20 mouse cellular contexts compared by ENCODE assay signal in the genomic region with DNA sequence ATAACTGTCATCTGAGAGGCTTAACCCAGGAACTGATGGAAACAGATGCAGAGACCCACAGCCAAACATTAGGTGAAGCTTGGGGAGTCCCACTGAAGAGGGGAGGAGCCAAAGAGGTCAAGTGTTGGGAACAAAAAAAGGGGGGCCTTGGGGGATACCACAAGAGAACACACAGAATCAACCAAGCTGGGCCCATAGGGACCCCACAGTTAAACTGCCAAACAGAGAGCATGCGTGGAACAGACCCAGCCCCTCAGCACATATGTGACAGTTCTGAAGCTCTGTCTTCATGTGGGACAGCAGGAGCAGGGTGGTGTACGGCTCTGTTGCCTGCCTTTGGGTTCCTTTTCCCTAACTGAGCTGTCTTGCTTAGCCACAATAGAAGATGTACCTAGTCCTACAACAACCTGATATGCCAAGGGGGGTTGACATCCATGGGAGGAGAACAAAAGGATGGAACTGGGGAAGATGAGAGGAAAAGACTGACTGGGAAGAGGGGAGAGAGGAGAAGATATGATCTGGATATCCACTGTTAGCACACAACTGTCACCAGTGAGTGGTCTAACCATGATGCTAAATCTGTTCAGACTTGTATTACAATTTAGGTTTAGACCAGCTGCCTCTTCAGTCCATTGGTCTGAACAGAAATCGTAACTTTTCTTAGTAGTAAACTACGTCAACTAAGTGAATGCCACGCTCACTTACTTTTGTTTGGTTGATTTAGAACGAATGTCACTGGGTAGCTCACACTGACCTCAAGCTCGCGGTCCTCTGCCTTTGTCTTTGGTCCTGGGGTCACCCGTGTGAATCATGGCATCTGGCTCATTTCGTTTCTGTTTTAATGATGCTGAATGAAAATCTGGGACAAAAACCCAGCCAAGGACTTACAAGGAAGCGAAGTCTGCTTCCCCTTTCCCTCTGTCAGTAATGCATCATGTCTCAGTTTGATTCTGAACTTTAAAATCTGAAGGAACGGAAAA.
DNase-seq lines count a peak whose midpoint lies in the region; ATAC-seq and TF ChIP-seq lines count a peak whose summit lies in the region.
"Had no signal": no experiment of that assay in that cellular context is flagged by ENCODE, and none has a peak within 500 bp of the region (broad histone marks: within the 10 kb centered on the region; RNA-seq: fewer than 3 reads in every experiment).

No protein-coding gene starts in this region.

- TF ChIP-seq EP300 in liver, postnatal 0 days (IDR thresholded peaks at IDR 0.05; ENCODE audit: low read depth): no peak

- H3K4me2 ChIP-seq in forebrain, embryonic 11.5 days (ENCODE audit: low read depth, low read length, severe bottlenecking): no peak overlapping the region
- H3K4me2 ChIP-seq in liver, postnatal 0 days (ENCODE audit: low read depth, low read length): no peak overlapping the region
- no peak overlapping the region for H3K4me2 ChIP-seq in liver, embryonic 11.5 days
- H3K4me2 ChIP-seq: embryonic facial prominence, embryonic 13.5 days; heart, embryonic 12.5 days; hindbrain, embryonic 15.5 days; intestine, embryonic 15.5 days; limb, embryonic 15.5 days had no signal

- no peak for ATAC-seq in forebrain, embryonic 11.5 days (replicated peaks; ENCODE audit: low FRiP score)
- peak; percentile 27 for ATAC-seq in liver, postnatal 0 days
- ATAC-seq in liver, embryonic 11.5 days (replicated peaks; ENCODE audit: low FRiP score): no peak
- ATAC-seq: intestine, embryonic 15.5 days had no signal

- H3K27ac ChIP-seq in forebrain, embryonic 11.5 days (ENCODE audit: low read depth, low read length): no peak overlapping the region
- no peak overlapping the region for H3K27ac ChIP-seq in forebrain, embryonic 10.5 days
- no peak overlapping the region for H3K27ac ChIP-seq in liver, postnatal 0 days (ENCODE audit: low read depth)
- H3K27ac ChIP-seq in liver, embryonic 11.5 days (ENCODE audit: low read depth, low read length): no peak overlapping the region
- H3K27ac ChIP-seq in testis, adult 2 months (ENCODE audit: control insufficient read depth, insufficient read depth, low read depth, low read length): peak overlapping the region; percentile 41; the same call in 1 of the 2 replicates
- H3K27ac ChIP-seq: embryonic facial prominence, embryonic 13.5 days; hindbrain, embryonic 15.5 days; intestine, embryonic 15.5 days; layer of hippocampus, adult 2 months; limb, embryonic 15.5 days had no signal

- no peaks in the 10 kb centered on the region for H3K36me3 ChIP-seq in forebrain, embryonic 11.5 days (ENCODE audit: control insufficient read depth, insufficient read depth, low read length)
- no peaks in the 10 kb centered on the region for H3K36me3 ChIP-seq in forebrain, embryonic 10.5 days (replicated peaks)
- H3K36me3 ChIP-seq in liver, postnatal 0 days (replicated peaks; ENCODE audit: insufficient read depth, low read length): no peaks in the 10 kb centered on the region
- H3K36me3 ChIP-seq in liver, embryonic 11.5 days (ENCODE audit: control insufficient read depth, insufficient read depth, low read length): no peaks in the 10 kb centered on the region
- H3K36me3 ChIP-seq in testis, adult 2 months (ENCODE audit: control insufficient read depth, insufficient read depth, low read length): no peaks in the 10 kb centered on the region
- H3K36me3 ChIP-seq in splenic B cell, adult 2 months (ENCODE audit: control insufficient read depth, insufficient read depth, low read length, poor library complexity, severe bottlenecking): no peaks in the 10 kb centered on the region
- H3K36me3 ChIP-seq: embryonic facial prominence, embryonic 13.5 days; heart, embryonic 12.5 days; hindbrain, embryonic 15.5 days; intestine, embryonic 15.5 days; limb, embryonic 15.5 days had no signal

- DNase-seq in forebrain, embryonic 11.5 days (ENCODE audit: low spot score): peak; percentile 34
- no peak for DNase-seq in forebrain, embryonic 10.5 days (ENCODE audit: extremely low spot score, low spot score)
- no peak for DNase-seq in liver, postnatal 0 days
- no peak for DNase-seq in liver, embryonic 11.5 days (ENCODE audit: low spot score)
- no peak for DNase-seq in testis, postnatal 10 days (ENCODE audit: low spot score)
- DNase-seq in splenic B cell, adult 2 months (ENCODE audit: low read depth, low spot score): peak; percentile 55
- DNase-seq in left cerebral cortex, adult 11 months (ENCODE audit: low spot score): no peak
- DNase-seq: adrenal gland, postnatal 25 days; cerebellum, adult 18-20 months; layer of hippocampus, postnatal 36 days; lung, postnatal 10 days; midbrain, embryonic 14.5 days; right cerebral cortex, postnatal 14 days had no signal

- TF ChIP-seq POLR2A in testis, adult 2 months (IDR thresholded peaks at IDR 0.05; ENCODE audit: control insufficient read depth, low read depth, low read length): no peak

- H3K4me3 ChIP-seq in forebrain, embryonic 11.5 days (ENCODE audit: low read depth, low read length): no peak overlapping the region
- H3K4me3 ChIP-seq in forebrain, embryonic 10.5 days: no peak overlapping the region
- H3K4me3 ChIP-seq in liver, postnatal 0 days (ENCODE audit: low read depth, low read length): no peak overlapping the region
- H3K4me3 ChIP-seq in liver, embryonic 11.5 days (ENCODE audit: low read depth, low read length): no peak overlapping the region
- no peak overlapping the region for H3K4me3 ChIP-seq in testis, adult 2 months (ENCODE audit: control insufficient read depth, low read depth, low read length)
- H3K4me3 ChIP-seq: embryonic facial prominence, embryonic 13.5 days; heart, embryonic 12.5 days; hindbrain, embryonic 15.5 days; intestine, embryonic 15.5 days; layer of hippocampus, adult 2 months; limb, embryonic 15.5 days had no signal

- 81% methylated on average over 12 of the region's 12 CpGs for WGBS in forebrain, embryonic 11.5 days
- 87% methylated on average over 12 of the region's 12 CpGs for WGBS in forebrain, embryonic 10.5 days
- 69% methylated on average over 12 of the region's 12 CpGs for WGBS in liver, postnatal 0 days (ENCODE audit: insufficient replicate concordance)
- WGBS in liver, embryonic 11.5 days: 87% methylated on average over 12 of the region's 12 CpGs

- H3K9me3 ChIP-seq in forebrain, embryonic 11.5 days (ENCODE audit: control insufficient read depth, low read length): no peaks in the 10 kb centered on the region
- H3K9me3 ChIP-seq in forebrain, embryonic 10.5 days: no peaks in the 10 kb centered on the region
- no peaks in the 10 kb centered on the region for H3K9me3 ChIP-seq in liver, postnatal 0 days (ENCODE audit: low read length)
- H3K9me3 ChIP-seq in liver, embryonic 11.5 days (ENCODE audit: control insufficient read depth, low read length): no peaks in the 10 kb centered on the region
- H3K9me3 ChIP-seq: embryonic facial prominence, embryonic 13.5 days; heart, embryonic 12.5 days; hindbrain, embryonic 15.5 days; intestine, embryonic 15.5 days; limb, embryonic 15.5 days had no signal

- H3K4me1 ChIP-seq in forebrain, embryonic 11.5 days (replicated peaks; ENCODE audit: control insufficient read depth, insufficient read depth, low read length): no peaks in the 10 kb centered on the region
- H3K4me1 ChIP-seq in forebrain, embryonic 10.5 days: peaks cover 20% of the 10 kb centered on the region
- peaks cover 10% of the 10 kb centered on the region for H3K4me1 ChIP-seq in liver, postnatal 0 days (ENCODE audit: insufficient read depth)
- H3K4me1 ChIP-seq in liver, embryonic 11.5 days (replicated peaks; ENCODE audit: control insufficient read depth, insufficient read depth, low read length): no peaks in the 10 kb centered on the region
- H3K4me1 ChIP-seq in testis, adult 2 months (ENCODE audit: control insufficient read depth, insufficient read depth, low read length): peaks cover 4% of the 10 kb centered on the region
- H3K4me1 ChIP-seq: embryonic facial prominence, embryonic 13.5 days; hindbrain, embryonic 15.5 days; intestine, embryonic 15.5 days; limb, embryonic 15.5 days had no signal

- no peaks in the 10 kb centered on the region for H3K27me3 ChIP-seq in forebrain, embryonic 11.5 days (ENCODE audit: control insufficient read depth, insufficient read depth, low read length)
- H3K27me3 ChIP-seq in forebrain, embryonic 10.5 days (ENCODE audit: poor library complexity, severe bottlenecking): no peaks in the 10 kb centered on the region
- no peaks in the 10 kb centered on the region for H3K27me3 ChIP-seq in liver, postnatal 0 days (ENCODE audit: insufficient read depth, low read length)
- H3K27me3 ChIP-seq in liver, embryonic 11.5 days (replicated peaks; ENCODE audit: control insufficient read depth, insufficient read depth, low read length): no peaks in the 10 kb centered on the region
- H3K27me3 ChIP-seq in testis, adult 2 months (ENCODE audit: control insufficient read depth, insufficient read depth, low read length): no peaks in the 10 kb centered on the region
- H3K27me3 ChIP-seq in splenic B cell, adult 2 months (ENCODE audit: control insufficient read depth, insufficient read depth, low read length, poor library complexity, severe bottlenecking): no peaks in the 10 kb centered on the region
- H3K27me3 ChIP-seq: embryonic facial prominence, embryonic 13.5 days; heart, embryonic 12.5 days; hindbrain, embryonic 15.5 days; intestine, embryonic 15.5 days; limb, embryonic 15.5 days had no signal

- TF ChIP-seq CTCF in liver, postnatal 0 days (IDR thresholded peaks at IDR 0.05; ENCODE audit: low read depth): no peak
- no peak for TF ChIP-seq CTCF in testis, adult 2 months (IDR thresholded peaks at IDR 0.05; ENCODE audit: control insufficient read depth, insufficient read depth, insufficient replicate concordance, low read depth, low read length)

- no peak overlapping the region for H3K9ac ChIP-seq in forebrain, embryonic 11.5 days (ENCODE audit: low read length)
- H3K9ac ChIP-seq in liver, postnatal 0 days (replicated peaks): no peak overlapping the region
- H3K9ac ChIP-seq in liver, embryonic 11.5 days (ENCODE audit: low read depth, low read length): no peak overlapping the region
- H3K9ac ChIP-seq: embryonic facial prominence, embryonic 13.5 days; heart, embryonic 12.5 days; hindbrain, embryonic 15.5 days; intestine, embryonic 15.5 days; limb, embryonic 15.5 days had no signal

Comparison
In these comparisons a context has a peak if more than half of its experiments do, and no peak if none do; other contexts are left out.
1. DNase-seq: peak in forebrain, embryonic 11.5 days (single experiment) and splenic B cell, adult 2 months (single experiment); none in forebrain, embryonic 10.5 days (single experiment), liver, postnatal 0 days (single experiment), liver, embryonic 11.5 days (single experiment), testis, postnatal 10 days (single experiment) and left cerebral cortex, adult 11 months (single experiment).